Mouse (Mus musculus) thymus, postnatal 25 days (tissue): Measurements from ENCODE around the gene Smpd3.

ENCODE experiments used
- DNase-seq: peaks from one replicate; pipeline ENCODE4 v3.0.0; 2022

The Smpd3 gene

DNA sequence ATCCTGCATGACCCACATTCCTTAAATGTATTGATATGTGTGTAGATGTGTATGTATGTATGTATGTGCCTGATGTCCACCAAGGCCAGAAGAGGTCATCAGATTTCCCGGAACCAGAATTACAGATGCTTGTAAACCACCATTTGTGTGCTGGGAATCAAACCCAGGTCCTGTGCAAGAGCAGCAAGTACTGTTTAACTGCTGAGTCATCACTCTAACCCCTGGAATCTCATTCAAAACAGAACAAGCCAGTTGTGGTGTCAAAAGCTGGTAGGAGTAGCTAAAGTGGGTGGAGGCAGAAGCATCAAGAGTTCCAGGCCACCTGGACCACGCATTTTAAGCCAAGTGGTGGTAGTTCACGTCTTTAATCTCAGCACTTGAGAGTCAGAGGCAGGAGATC lies 123.8 kb downstream of the Smpd3 start:
- DNase-seq = no peak

- DNase-seq = no peak
Observed at GRCm38 (mm10) chr8:106211421-106211820, 126.4 kb downstream of the Smpd3 start.

- peak; percentile 94 for DNase-seq
Observed at GRCm38 (mm10) chr8:106210821-106211345, 126.9 kb downstream of the Smpd3 start, which contains the start of the genes Slc7a6os and Prmt7. Slc7a6os (minus strand) TSS chr8:106210935. Prmt7 (plus strand) TSS chr8:106210936.

DNA sequence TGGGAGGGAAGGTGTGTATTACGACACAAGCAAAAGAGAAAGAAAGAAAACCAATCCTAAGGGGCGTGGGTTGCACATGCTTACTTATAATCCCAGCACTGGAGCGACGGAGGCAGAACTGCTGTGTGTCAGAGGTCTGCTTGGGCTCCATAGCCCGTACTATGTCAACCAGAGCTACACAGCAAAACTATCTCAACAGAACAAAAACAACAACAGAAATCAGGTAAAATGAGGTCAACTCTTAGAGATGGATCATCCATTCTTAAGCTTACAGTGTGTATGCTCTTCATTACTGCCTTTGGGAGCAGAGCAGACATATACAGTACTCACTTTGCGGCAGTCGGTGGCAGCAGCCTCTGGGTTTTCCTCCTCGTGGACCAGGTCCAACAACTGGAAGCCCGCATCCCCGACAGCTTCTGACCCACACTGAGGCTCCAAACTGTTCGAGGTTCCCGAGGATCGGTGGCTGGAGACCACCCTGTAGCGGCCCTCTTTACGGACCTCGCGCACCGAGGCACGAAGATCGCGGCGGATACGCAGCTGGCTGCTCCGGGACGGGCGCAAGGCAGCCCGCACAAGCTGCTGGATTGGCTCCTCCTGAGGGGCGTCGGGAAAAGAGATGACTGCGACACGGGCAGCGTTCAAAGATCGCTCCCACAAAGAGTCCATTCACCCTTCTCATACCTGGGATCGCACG lies 127.6 kb downstream of the Smpd3 start:
- DNase-seq = no peak
